In genomic region chr3:116859752-116860151, GRCm38 (mm10) we compare ENCODE assay signal across 19 mouse cellular contexts. TPM values are rescaled to one million over a fixed set of nuclear protein-coding genes. Genes with fewer than 3 reads are reported as not detected.
DNase-seq lines count a peak whose midpoint lies in the region; ATAC-seq and TF ChIP-seq lines count a peak whose summit lies in the region.
"Had no signal": no experiment of that assay in that cellular context is flagged by ENCODE, and none has a peak within 500 bp of the region (broad histone marks: within the 10 kb centered on the region; RNA-seq: fewer than 3 reads in every experiment).

No protein-coding gene starts in this region.

- peak overlapping the region; percentile 98 for H3K4me2 ChIP-seq in liver, embryonic 14.5 days (ENCODE audit: low read depth)
- H3K4me2 ChIP-seq: hindbrain, embryonic 13.5 days; midbrain, embryonic 11.5 days had no signal

- no peak for TF ChIP-seq EP300 in liver, embryonic 14.5 days (IDR thresholded peaks at IDR 0.05; ENCODE audit: low read depth)

- H3K27me3 ChIP-seq in erythroblast, embryonic 14.5 days (ENCODE audit: control insufficient read depth) = no peaks in the 10 kb centered on the region
- H3K27me3 ChIP-seq in liver, embryonic 14.5 days (ENCODE audit: control insufficient read depth, insufficient read depth, low read length) = no peaks in the 10 kb centered on the region
- H3K27me3 ChIP-seq: hindbrain, embryonic 13.5 days; limb, embryonic 13.5 days had no signal

- peaks cover 14% of the 10 kb centered on the region for H3K36me3 ChIP-seq in erythroblast, embryonic 14.5 days (ENCODE audit: control insufficient read depth)
- H3K36me3 ChIP-seq in liver, embryonic 14.5 days (replicated peaks; ENCODE audit: control insufficient read depth, insufficient read depth, low read depth) = no peaks in the 10 kb centered on the region; the same call in 1 of the 2 replicates
- H3K36me3 ChIP-seq: hindbrain, embryonic 13.5 days; limb, embryonic 13.5 days had no signal

- peak overlapping the region; percentile 95 for H3K4me3 ChIP-seq in erythroblast, embryonic 14.5 days (replicated peaks)
- H3K4me3 ChIP-seq in liver, embryonic 14.5 days (ENCODE audit: insufficient read depth in 1 of 2, low read depth in 2 of 2, low read length in 2 of 2) = peak overlapping the region; percentile 63 to 87
- H3K4me3 ChIP-seq: hindbrain, embryonic 13.5 days; limb, embryonic 13.5 days had no signal

- H3K9me3 ChIP-seq in erythroblast, embryonic 14.5 days (ENCODE audit: control insufficient read depth, low read length) = no peaks in the 10 kb centered on the region
- no peaks in the 10 kb centered on the region for H3K9me3 ChIP-seq in liver, embryonic 14.5 days (ENCODE audit: control insufficient read depth, low read length)
- H3K9me3 ChIP-seq: hindbrain, embryonic 13.5 days; limb, embryonic 13.5 days had no signal

- DNase-seq in A20 (ENCODE audit: low read depth, low spot score) (peak; percentile 8), R1 (ENCODE audit: low read depth, low spot score) (peak; percentile 28)
- DNase-seq in liver, embryonic 14.5 days (ENCODE audit: low read depth in 3 of 3, low spot score in 3 of 3) = no peak
- no peak for DNase-seq in yolk sac, embryonic 10.5 days (ENCODE audit: low spot score)
- DNase-seq in adrenal gland, postnatal 10 days = no peak
- no peak for DNase-seq in layer of hippocampus, adult 11-12 months (ENCODE audit: low spot score)
- DNase-seq: adrenal gland, adult 2 months; cerebellum, adult 11-12 months; cerebellum, postnatal 36 days; layer of hippocampus, adult 9-11 months; right cerebral cortex, postnatal 25 days; thymus, postnatal 36 days had no signal

- H3K27ac ChIP-seq in liver, embryonic 14.5 days = peak overlapping the region; percentile 93
- H3K27ac ChIP-seq: hindbrain, embryonic 13.5 days; limb, embryonic 13.5 days had no signal

- ATAC-seq in erythroblast, adult 5-6 weeks (replicated peaks; ENCODE audit: low FRiP score, poor library complexity, severe bottlenecking) = no peak; the same call in 1 of the 2 replicates
- ATAC-seq in liver, embryonic 14.5 days (ENCODE audit: insufficient read depth) = peak; percentile 55
- ATAC-seq: forebrain, embryonic 16.5 days; lung, postnatal 0 days had no signal

- no peak for TF ChIP-seq CTCF in liver, embryonic 14.5 days (IDR thresholded peaks at IDR 0.05; ENCODE audit: low read depth)

- 13% methylated on average over 5 of the region's 5 CpGs for WGBS in liver, embryonic 14.5 days (ENCODE audit: insufficient replicate concordance)

- H3K4me1 ChIP-seq in erythroblast, embryonic 14.5 days (ENCODE audit: control insufficient read depth) = peaks cover 71% of the 10 kb centered on the region
- peaks cover 41 to 49% of the 10 kb centered on the region in 2 experiments for H3K4me1 ChIP-seq in liver, embryonic 14.5 days (replicated peaks; ENCODE audit: control insufficient read depth in 2 of 2, insufficient read depth in 2 of 2, low read length in 1 of 2)

- H3K9ac ChIP-seq in liver, embryonic 14.5 days (replicated peaks) = peak overlapping the region; percentile 88
- H3K9ac ChIP-seq: hindbrain, embryonic 13.5 days; limb, embryonic 13.5 days had no signal

RNA-seq across cellular contexts. Expression of gene Frrs1, which starts 0.5 kb away (rescaled TPM):
- polyA plus RNA-seq in erythroblast, embryonic 14.5 days (2012) = 0.92 and 1.8 TPM in 2 replicates
- total RNA-seq in erythroblast, adult 5-6 weeks (2015; ENCODE audit: low replicate concordance) = 6.5 and 11.3 TPM in 2 replicates
- 5.6 and 9.5 TPM in 2 replicates for total RNA-seq in erythroblast, adult 5-6 weeks (2017; ENCODE audit: low replicate concordance)
- polyA plus RNA-seq in liver, embryonic 14.5 days (2012; rRNA removed) = 13.5 and 20.5 TPM in 2 replicates
- polyA plus RNA-seq in liver, embryonic 14.5 days (2014; fragmentation: Nextera tagmentation; extraction: Ambion mirVana) = 30.5 and 31.4 TPM in 2 replicates
- total RNA-seq in adrenal gland, postnatal 10 days (2021) = 10 to 100 TPM; 13.9 to 17.4 TPM

RNA-seq across cellular contexts. Expression of gene Agl, which starts 51.8 kb away (rescaled TPM):
- not detected in 2 replicates for polyA plus RNA-seq in erythroblast, embryonic 14.5 days (2012)
- total RNA-seq in erythroblast, adult 5-6 weeks (2015; ENCODE audit: low replicate concordance) = 3.3 and 4.4 TPM in 2 replicates
- 3.9 and 4.2 TPM in 2 replicates for total RNA-seq in erythroblast, adult 5-6 weeks (2017; ENCODE audit: low replicate concordance)
- polyA plus RNA-seq in liver, embryonic 14.5 days (2012; rRNA removed) = 2.1 and 2.6 TPM in 2 replicates
- polyA plus RNA-seq in liver, embryonic 14.5 days (2014; fragmentation: Nextera tagmentation; extraction: Ambion mirVana) = 4.4 and 4.6 TPM in 2 replicates
- 10 to 100 TPM; 43.5 to 66.5 TPM for total RNA-seq in adrenal gland, postnatal 10 days (2021)

Comparison
In these comparisons a context has a peak if more than half of its experiments do, and no peak if none do; other contexts are left out.
1. DNase-seq: peak in A20 (single experiment) and R1 (single experiment); none in liver, embryonic 14.5 days (0 of 3), yolk sac, embryonic 10.5 days (single experiment), adrenal gland, postnatal 10 days (single experiment) and layer of hippocampus, adult 11-12 months (single experiment).
2. RNA of gene Agl, which starts 51.8 kb away (total RNA-seq): 43.5 to 66.5 TPM in adrenal gland, postnatal 10 days; 3.3 to 4.4 TPM in erythroblast, adult 5-6 weeks; every median in the first group is over 4 times any median in the second.